Mouse (Mus musculus) kidney, adult 18-20 months (tissue): ENCODE measurements around the gene Gm13695.
"Not testable (repeated sequence)": the region's sequence is repeated elsewhere in the genome, so short reads cannot be mapped to it uniquely, and the experiment has no call there.

ENCODE experiments used
- DNase-seq: peaks from one replicate; pipeline ENCODE4 v3.0.0; 2021

The Gm13695 gene

DNA sequence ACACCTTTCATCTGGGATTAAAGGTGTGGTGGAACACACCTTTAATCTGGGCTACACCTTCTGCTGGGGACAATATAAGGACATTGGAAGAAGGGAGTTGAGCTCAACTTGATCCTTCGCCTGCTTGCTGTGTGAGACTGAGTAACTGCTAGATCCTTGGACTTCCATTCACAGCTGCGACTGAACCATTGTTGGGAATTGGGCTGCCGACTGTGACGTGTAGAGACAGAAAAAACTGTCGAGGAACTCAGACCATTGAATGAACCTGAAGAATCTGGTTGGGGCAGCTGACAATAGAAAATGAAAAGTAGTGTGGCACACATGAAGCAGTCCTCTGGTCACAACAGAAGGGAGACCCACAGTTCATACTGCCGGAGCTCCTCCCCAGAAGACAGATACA lies at the start of gene Gm13695:
Gm13695 (plus strand) TSS at position 301 of the 400 bp plus-strand sequence.
- not testable (repeated sequence) for DNase-seq

DNA sequence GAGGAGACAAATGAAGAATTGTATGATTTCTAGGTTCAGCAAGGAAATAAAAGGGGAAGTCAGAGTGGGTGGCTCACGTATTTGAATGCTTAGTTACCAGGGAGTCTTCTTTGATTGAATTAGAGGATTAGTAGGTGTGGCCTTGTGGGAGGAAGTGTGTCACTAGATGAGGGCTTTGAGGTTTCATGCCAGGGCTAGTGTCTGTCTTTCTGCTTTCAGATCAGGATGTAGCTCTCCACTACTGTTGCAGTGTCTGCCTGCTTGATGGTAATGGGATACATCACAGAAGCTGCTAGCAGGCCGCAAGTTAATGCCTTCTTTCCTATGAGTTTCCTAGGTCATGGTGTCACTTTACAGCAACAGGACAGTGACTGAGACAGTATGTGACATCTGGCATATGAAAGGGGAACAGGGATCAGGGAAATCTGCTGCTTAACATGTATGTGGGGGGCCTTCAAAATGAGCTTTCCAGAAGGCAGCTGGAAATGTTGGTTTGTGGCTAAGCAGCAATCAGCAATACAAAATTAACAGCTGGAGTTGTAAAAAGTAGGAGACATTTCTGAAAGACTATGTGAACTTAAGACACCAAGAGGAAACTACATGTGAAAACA lies 37.5 kb upstream of the Gm13695 start:
- DNase-seq, result no peak

DNA sequence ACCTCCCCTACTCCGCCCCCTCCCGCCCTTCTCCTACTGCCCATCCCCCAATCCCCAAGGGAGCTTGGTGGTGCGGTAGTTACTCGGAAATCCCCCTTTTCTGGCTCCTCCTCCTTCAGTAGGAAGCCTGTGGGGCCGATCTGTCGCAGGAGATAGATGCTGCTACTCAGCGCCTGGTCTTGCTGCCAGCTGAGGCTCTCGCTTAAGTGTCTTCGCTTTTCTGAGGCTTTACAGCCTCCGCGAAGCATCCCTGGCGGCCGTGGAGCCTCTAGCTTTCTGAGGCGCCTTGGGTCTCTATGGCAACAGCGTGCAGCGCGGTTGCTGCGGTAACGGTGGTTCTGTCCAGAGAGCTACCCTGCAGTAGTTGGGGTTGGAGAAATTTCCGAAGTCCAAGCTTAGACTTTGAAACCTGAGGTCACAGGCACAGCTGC lies 26.2 kb upstream of the Gm13695 start, which contains the start of gene Zswim2:
Zswim2 (minus strand) TSS at position 298 of the 431 bp plus-strand sequence.
- DNase-seq, result peak; percentile 24

DNA sequence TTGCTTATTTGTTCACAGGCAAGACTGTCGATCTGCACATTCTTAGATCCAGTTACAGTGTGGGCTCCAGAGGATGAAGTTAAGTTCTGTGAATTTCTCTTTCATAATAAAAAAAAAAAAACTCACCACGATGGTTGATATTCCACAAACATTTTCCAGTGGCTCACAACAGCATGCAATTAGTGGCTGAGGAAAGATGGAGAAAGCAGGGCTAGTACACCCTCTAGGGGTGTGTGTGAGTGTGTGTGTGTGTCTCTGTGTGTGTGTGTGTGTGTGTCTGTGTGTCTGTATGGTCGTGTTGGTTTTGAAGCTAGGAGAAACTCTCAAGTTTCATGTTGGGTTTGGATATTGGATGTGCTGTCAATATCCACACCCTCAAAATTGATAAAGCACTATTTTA lies 25.7 kb upstream of the Gm13695 start:
- DNase-seq, result no peak

DNA sequence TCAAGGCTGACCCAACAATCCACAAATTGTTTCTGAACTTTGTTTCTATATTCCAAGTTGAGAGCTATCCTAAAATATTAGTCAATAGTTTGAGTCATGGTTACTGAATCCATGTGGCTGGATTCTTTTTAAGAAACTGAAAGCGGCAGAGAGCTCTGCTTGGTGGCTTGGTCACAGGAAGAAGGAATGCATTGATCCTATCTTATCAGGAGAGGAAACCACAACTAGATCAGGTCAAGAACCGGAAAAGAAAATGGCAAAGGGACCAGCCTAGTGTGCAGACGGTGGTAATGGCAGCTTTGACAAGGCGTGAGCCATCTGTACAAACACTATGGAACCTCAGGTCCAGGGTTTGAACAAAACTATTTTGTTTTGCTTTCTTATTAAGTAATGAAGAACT lies 25.3 kb upstream of the Gm13695 start:
- DNase-seq, result no peak

DNA sequence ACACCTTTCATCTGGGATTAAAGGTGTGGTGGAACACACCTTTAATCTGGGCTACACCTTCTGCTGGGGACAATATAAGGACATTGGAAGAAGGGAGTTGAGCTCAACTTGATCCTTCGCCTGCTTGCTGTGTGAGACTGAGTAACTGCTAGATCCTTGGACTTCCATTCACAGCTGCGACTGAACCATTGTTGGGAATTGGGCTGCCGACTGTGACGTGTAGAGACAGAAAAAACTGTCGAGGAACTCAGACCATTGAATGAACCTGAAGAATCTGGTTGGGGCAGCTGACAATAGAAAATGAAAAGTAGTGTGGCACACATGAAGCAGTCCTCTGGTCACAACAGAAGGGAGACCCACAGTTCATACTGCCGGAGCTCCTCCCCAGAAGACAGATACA lies 11.7 kb upstream of the Gm13695 start, which contains the start of gene Gm13698:
Gm13698 (plus strand) TSS at position 301 of the 400 bp plus-strand sequence.
- not testable (repeated sequence) for DNase-seq

DNA sequence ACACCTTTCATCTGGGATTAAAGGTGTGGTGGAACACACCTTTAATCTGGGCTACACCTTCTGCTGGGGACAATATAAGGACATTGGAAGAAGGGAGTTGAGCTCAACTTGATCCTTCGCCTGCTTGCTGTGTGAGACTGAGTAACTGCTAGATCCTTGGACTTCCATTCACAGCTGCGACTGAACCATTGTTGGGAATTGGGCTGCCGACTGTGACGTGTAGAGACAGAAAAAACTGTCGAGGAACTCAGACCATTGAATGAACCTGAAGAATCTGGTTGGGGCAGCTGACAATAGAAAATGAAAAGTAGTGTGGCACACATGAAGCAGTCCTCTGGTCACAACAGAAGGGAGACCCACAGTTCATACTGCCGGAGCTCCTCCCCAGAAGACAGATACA lies 5.9 kb upstream of the Gm13695 start, which contains the start of gene Gm13693:
Gm13693 (plus strand) TSS at position 301 of the 400 bp plus-strand sequence.
- not testable (repeated sequence) for DNase-seq

DNA sequence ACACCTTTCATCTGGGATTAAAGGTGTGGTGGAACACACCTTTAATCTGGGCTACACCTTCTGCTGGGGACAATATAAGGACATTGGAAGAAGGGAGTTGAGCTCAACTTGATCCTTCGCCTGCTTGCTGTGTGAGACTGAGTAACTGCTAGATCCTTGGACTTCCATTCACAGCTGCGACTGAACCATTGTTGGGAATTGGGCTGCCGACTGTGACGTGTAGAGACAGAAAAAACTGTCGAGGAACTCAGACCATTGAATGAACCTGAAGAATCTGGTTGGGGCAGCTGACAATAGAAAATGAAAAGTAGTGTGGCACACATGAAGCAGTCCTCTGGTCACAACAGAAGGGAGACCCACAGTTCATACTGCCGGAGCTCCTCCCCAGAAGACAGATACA lies 5.7 kb downstream of the Gm13695 start, which contains the start of gene Gm13696:
Gm13696 (plus strand) TSS at position 301 of the 400 bp plus-strand sequence.
- DNase-seq, result not testable (repeated sequence)

DNA sequence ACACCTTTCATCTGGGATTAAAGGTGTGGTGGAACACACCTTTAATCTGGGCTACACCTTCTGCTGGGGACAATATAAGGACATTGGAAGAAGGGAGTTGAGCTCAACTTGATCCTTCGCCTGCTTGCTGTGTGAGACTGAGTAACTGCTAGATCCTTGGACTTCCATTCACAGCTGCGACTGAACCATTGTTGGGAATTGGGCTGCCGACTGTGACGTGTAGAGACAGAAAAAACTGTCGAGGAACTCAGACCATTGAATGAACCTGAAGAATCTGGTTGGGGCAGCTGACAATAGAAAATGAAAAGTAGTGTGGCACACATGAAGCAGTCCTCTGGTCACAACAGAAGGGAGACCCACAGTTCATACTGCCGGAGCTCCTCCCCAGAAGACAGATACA lies 11.5 kb downstream of the Gm13695 start, which contains the start of gene Gm13694:
Gm13694 (plus strand) TSS at position 301 of the 400 bp plus-strand sequence.
- not testable (repeated sequence) for DNase-seq

DNA sequence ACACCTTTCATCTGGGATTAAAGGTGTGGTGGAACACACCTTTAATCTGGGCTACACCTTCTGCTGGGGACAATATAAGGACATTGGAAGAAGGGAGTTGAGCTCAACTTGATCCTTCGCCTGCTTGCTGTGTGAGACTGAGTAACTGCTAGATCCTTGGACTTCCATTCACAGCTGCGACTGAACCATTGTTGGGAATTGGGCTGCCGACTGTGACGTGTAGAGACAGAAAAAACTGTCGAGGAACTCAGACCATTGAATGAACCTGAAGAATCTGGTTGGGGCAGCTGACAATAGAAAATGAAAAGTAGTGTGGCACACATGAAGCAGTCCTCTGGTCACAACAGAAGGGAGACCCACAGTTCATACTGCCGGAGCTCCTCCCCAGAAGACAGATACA lies 17.3 kb downstream of the Gm13695 start, which contains the start of gene Gm13697:
Gm13697 (plus strand) TSS at position 301 of the 400 bp plus-strand sequence.
- DNase-seq, result not testable (repeated sequence)

DNA sequence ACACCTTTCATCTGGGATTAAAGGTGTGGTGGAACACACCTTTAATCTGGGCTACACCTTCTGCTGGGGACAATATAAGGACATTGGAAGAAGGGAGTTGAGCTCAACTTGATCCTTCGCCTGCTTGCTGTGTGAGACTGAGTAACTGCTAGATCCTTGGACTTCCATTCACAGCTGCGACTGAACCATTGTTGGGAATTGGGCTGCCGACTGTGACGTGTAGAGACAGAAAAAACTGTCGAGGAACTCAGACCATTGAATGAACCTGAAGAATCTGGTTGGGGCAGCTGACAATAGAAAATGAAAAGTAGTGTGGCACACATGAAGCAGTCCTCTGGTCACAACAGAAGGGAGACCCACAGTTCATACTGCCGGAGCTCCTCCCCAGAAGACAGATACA lies 23.1 kb downstream of the Gm13695 start, which contains the start of gene Gm13691:
Gm13691 (plus strand) TSS at position 301 of the 400 bp plus-strand sequence.
- not testable (repeated sequence) for DNase-seq

DNA sequence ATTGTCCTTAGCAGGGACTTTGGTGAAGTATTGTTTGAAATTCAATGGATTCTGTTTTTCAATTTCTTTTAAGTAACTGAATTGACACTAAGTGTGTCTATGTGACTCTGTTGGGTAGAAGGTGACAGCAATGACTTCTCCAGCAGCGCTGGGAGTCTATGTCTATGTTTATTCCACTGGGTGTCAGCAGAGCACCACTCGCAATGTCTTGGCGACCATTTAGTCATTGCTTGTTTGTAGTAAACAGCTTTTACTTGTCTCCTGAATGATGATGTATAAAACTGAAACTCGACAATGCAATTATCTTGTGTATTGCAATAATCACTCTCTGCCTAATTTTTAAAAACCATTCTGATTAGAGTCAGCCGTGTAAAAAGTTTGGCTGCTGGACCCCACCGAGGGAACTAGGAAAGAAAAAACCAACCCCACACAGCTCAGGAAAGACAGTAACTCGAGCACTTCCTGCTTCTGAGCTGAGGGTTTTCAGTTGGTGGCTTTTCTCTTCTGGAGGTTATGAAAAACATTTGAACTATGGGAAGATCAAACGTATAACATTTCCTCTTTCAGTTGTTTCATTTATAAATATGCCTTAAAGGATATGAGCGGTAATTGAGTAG lies 26.6 kb downstream of the Gm13695 start:
- not testable (repeated sequence) for DNase-seq

DNA sequence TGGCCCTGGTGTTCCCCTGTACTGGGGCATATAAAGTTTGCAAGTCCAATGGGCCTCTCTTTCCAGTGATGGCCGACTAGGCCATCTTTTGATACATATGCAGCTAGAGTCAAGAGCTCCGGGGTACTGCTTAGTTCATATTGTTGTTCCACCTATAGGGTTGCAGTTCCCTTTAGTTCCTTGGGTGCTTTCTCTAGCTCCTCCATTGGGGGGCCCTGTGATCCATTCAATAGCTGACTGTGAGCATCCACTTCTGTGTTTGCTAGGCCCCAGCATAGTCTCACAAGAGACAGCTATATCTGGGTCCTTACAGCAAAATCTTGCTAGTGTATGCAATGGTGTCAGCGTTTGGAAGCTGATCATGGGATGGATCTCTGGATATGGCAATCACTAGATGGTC lies 27.4 kb downstream of the Gm13695 start:
- DNase-seq, result not testable (repeated sequence)

DNA sequence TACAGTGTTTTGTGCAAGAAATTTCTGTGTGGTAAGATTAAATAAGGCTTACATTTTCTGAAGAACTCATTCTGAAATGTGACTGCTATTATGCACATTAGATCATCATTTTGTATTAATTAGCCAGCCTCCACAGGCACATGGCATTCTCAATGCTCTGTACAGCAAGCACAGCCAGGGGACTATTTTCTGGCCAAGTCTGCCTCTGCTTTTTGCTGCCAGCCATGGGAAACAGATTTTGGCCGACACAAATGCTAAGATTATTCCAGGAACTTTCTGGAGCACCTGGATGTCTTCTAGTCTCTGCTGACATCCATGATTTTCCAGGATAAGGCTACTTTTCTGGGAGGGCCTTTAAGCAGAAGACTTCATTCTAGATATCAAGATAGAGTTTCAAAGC lies 41.8 kb downstream of the Gm13695 start:
- DNase-seq, result no peak

DNA sequence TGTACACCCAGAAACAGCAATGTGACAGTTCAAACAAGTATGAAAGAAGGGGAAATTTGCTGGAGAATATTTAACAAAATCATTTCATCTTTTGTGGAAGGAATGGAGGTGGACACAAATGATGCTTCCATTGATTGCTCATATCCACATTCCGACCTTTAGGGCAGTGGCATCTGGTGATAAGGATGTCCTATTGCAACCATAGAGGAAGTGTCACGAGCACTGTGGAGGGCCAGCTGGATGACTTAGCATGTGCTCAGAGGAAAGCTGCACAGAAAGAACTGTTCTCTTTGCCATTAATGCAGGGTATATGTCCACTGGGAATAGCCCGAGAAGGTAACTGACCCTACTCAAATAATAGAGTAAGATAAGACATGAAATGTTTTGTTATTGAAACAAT lies 42.7 kb downstream of the Gm13695 start:
- no peak for DNase-seq

DNA sequence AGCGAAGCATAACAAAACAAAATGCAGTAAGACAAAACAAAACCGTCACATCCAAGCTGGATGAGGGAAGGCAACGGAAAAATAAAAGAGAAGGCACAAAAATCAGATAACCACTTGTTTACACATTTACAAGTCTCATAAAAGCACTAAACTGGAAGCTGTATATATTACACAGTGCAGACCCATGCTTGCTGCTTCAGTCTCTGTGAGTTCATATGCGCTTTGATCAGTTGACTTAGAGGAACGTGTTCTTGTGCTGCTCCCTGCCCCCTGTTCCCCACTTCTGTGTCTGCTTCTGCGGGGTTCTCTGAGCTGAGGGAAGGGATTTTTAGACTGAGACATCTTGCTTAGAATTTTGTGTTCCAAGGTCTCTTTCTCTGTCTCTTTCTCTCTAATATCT lies 47.5 kb downstream of the Gm13695 start:
- no peak for DNase-seq

DNA sequence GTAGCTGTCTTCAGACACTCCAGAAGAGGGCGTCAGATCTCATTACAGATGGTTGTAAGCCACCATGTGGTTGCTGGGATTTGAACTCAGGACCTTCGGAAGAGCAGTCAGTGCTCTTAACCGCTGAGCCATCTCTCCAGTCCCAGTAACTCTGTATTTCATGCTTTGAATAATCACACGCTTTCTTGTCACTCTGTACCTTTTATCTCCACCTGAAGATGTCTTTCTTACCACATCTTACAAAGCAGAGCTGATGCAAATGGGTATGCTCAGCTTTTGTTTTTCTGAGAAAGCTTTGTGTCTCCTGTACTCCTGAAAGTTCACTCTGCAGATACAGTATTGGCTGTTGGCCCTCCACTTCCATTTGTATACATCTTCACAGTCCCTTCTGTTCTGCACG lies 49.2 kb downstream of the Gm13695 start:
- DNase-seq, result not testable (repeated sequence)

DNA sequence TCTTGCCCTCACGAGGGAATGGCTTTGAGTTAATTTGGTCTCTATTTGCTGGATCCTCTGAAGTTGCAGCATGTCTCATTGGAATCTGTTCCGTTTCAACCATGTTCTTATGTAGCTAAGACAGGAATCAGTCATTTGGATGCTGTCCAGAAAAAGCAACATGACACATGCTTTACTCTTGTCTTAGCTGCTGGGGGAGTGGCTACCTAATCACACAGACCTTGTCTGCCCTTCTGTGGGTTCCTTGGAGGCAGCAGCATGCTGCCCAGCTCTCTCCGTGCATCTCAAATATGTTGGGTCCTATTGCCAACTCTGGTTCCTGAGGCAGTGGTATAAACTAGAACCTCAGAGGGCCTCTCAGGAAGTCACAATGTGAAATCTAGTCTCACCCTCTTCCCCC lies 51.2 kb downstream of the Gm13695 start:
- no peak for DNase-seq
